Mouse (Mus musculus) neural tube, embryonic 11.5 days (tissue): Measurements from ENCODE around the gene Gm2696. TPM values are rescaled to one million over a fixed set of nuclear protein-coding genes. Genes with fewer than 3 reads are reported as not detected.
A peak's percentile ranks its signal among the peaks of the same experiment; 100 is the strongest.
"Not testable (repeated sequence)": the region's sequence is repeated elsewhere in the genome, so short reads cannot be mapped to it uniquely, and the experiment has no call there.

Source experiments
- ATAC-seq: fragments of 200-750 bp; cut with Nextera tagmentation; 2 replicates; pipeline ENCODE4 v1.8.0; 2017; ENCODE audit warnings: moderate number of reproducible peaks, mild to moderate bottlenecking, moderate TSS enrichment, moderate library complexity; ENCODE audit not compliant: insufficient read depth, low FRiP score, low TSS enrichment
- DNase-seq: peaks from one replicate; pipeline ENCODE4 v3.0.0-alpha.2; 2015; ENCODE audit warnings: low spot score
- H3K27ac ChIP-seq: fragments of 300-500 bp; sonication (generic); 2 replicates; pipeline ENCODE4 v1.5.1; 2014; ENCODE audit warnings: low read depth, mild to moderate bottlenecking, low read length
- H3K27me3 ChIP-seq: fragments of 300-500 bp; sonication (generic); 2 replicates; pipeline ENCODE4 v1.6.1; 2014; ENCODE audit warnings: mild to moderate bottlenecking, low read length, mixed read lengths; ENCODE audit not compliant: control insufficient read depth, insufficient read depth
- H3K36me3 ChIP-seq: fragments of 300-500 bp; sonication (generic); 2 replicates; pipeline ENCODE4 v1.6.1; 2014; ENCODE audit warnings: mild to moderate bottlenecking, low read length, moderate library complexity, mixed read lengths; ENCODE audit not compliant: control insufficient read depth, insufficient read depth
- H3K4me1 ChIP-seq: fragments of 300-500 bp; sonication (generic); 2 replicates; pipeline ENCODE4 v1.6.1; 2014; ENCODE audit warnings: low read length, mixed read lengths; ENCODE audit not compliant: control insufficient read depth, insufficient read depth
- H3K4me2 ChIP-seq: fragments of 300-500 bp; sonication (generic); 2 replicates; pipeline ENCODE4 v1.6.1; 2014; ENCODE audit warnings: low read depth, mild to moderate bottlenecking, moderate library complexity
- H3K4me3 ChIP-seq: fragments of 300-500 bp; sonication (generic); 2 replicates; pipeline ENCODE4 v1.5.1; 2014; ENCODE audit warnings: low read depth, low read length
- H3K9ac ChIP-seq: fragments of 300-500 bp; sonication (generic); 2 replicates; pipeline ENCODE4 v1.6.1; 2014; ENCODE audit warnings: mild to moderate bottlenecking, low read length
- H3K9me3 ChIP-seq: fragments of 300-500 bp; sonication (generic); 2 replicates; pipeline ENCODE4 v1.6.1; 2016; ENCODE audit warnings: low read length; ENCODE audit not compliant: control insufficient read depth
- WGBS: fragments of 180-500 bp; shearing (Covaris S2); extraction: QIAGEN DNeasy Blood & Tissue Kit; methylation state at CpG from one replicate; pipeline ENCODE4 v1.1.7; 2014; 5-methylcytosine and 5-hydroxymethylcytosine counted together
- polyA plus RNA-seq: library from polyadenylated mRNA; unstranded; fragments of >200 nt; fragmentation: Nextera tagmentation; extraction: Ambion mirVana; gene quantifications from 2 replicates; pipeline ENCODE4 v1.2.1, GENCODE M21; 2014

Gene Gm2696
- polyA plus RNA-seq, 1 experiment from 2014 or later: not detected

GRCm38 (mm10) chr10:77794976-77795375 lies 19.5 kb upstream of the Gm2696 start, which contains the start of gene Gm9639:
Gene Gm9639, minus strand, starts transcription at chr10:77795076.
- Histone ChIP-seq H3K4me3 (no peak within 1 kb of the TSS), H3K4me1 (peaks cover 2% of the 10 kb centered on the region; the same call in 1 of the 2 replicates), H3K36me3 (no peaks in the 10 kb centered on the region), H3K9me3 (no peaks in the 10 kb centered on the region), H3K27ac (no peak within 1 kb of the TSS), H3K4me2 (no peak within 1 kb of the TSS), H3K9ac (no peak within 1 kb of the TSS), H3K27me3 (no peaks in the 10 kb centered on the region)
- DNase-seq (no peak), ATAC-seq (no peak)
- 44% methylated on average over 2 of the region's 2 CpGs for WGBS

DNA sequence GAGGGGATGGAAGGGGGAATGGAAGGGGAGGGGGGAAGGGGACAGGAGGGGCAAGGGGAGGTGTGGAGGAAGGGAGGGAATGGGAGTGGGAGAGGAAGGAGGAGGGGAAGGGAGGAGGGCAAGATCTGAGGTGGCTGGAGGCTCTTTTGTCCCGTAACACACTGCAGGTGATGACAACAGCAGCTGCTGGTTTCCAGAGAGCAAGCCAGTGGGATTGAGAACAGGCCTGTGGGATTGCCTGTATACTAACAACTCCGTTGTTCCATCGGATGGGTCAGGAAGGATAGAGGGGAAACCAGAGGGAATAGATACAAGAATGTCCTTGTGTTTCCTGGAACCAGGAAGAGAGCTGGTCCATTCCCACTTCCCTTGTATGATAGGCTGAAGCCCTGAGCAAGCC lies 16.8 kb upstream of the Gm2696 start:
- Histone ChIP-seq H3K4me3 (no peak overlapping the region), H3K9ac (no peak overlapping the region), H3K4me2 (no peak overlapping the region), H3K9me3 (no peaks in the 10 kb centered on the region), H3K4me1 (peaks cover 2% of the 10 kb centered on the region; the same call in 1 of the 2 replicates), H3K36me3 (no peaks in the 10 kb centered on the region), H3K27ac (0 out of 2 replicates have a peak overlapping the region, but pooled peaks have one; percentile 8), H3K27me3 (no peaks in the 10 kb centered on the region)
- DNase-seq: peak; percentile 25
- 18% methylated on average over 3 of the region's 3 CpGs for WGBS
- ATAC-seq: no peak

GRCm38 (mm10) chr10:77798164-77798920 lies 16.1 kb upstream of the Gm2696 start:
- not testable (repeated sequence) for H3K4me1 ChIP-seq, H3K9me3 ChIP-seq, H3K36me3 ChIP-seq, DNase-seq, H3K4me3 ChIP-seq, H3K4me2 ChIP-seq, ATAC-seq, H3K27me3 ChIP-seq, H3K9ac ChIP-seq
- H3K27ac ChIP-seq: 0 out of 2 replicates have a peak overlapping the region, but pooled peaks have one; percentile 8
- WGBS: 42% methylated on average over 2 of the region's 3 CpGs

DNA sequence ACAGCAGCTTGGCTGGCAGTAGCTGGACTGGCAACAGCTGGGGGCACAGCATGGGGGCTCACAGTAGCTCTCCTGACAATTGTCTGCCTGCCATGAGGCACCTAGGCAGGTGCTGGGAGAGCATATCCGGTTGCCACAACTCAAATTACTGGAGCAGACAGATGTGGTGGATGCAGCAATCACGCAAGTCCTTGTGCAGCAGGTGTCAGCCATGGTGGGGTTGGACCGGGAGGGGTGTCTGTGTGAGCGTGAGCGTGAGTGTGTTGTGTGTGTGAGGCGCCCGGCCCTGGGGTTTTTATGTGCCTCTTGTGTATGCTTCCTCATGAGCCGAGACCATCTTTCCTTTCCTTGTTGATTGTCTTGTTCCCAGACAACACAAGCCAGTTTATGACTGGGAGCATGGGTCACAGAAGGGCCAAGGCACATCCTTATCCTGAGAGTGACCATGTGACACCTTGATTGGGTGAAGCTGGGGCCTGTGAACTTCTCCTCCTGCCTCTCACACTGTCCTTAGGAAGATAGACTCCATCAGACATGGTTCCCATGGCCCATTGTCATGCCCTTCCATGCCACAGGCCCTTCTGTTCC lies 15.5 kb upstream of the Gm2696 start, which contains the start of gene Gm19668:
TSS of gene Gm19668 (minus strand) at position 213 of the 588 bp plus-strand sequence.
- Histone ChIP-seq H3K27me3 (no peaks in the 10 kb centered on the region), H3K4me3 (no peak within 1 kb of the TSS), H3K4me1 (peaks cover 2% of the 10 kb centered on the region; the same call in 1 of the 2 replicates), H3K27ac (0 out of 2 replicates have a peak within 1 kb of the TSS, but pooled peaks have one; percentile 8), H3K4me2 (no peak within 1 kb of the TSS), H3K9ac (no peak within 1 kb of the TSS), H3K36me3 (no peaks in the 10 kb centered on the region), H3K9me3 (no peaks in the 10 kb centered on the region)
- ATAC-seq (no peak; the same call in 1 of the 2 replicates), DNase-seq (no peak)
- 46% methylated on average over 8 of the region's 8 CpGs for WGBS

DNA sequence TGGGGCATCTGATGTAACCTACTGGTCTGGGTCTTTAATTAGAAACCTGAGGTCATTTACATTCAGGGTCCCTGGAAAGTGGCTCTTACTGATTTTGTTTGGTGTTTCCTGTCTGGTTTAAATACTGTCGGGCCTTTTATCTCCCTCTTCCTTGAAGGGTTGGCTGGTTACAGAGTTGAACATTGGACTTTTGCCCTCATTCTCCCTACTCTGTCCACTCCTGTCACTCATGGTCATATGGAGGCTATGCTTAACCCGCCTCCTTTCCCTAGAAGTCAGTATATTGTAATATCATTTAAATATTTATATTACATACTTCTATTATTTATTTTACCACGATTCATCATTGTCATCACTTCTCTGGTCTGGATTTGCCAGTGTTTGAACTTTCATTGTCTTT lies 10.4 kb upstream of the Gm2696 start:
- Histone ChIP-seq H3K27ac (no peak overlapping the region), H3K9me3 (no peaks in the 10 kb centered on the region), H3K4me3 (no peak overlapping the region), H3K9ac (no peak overlapping the region), H3K4me2 (no peak overlapping the region), H3K4me1 (no peaks in the 10 kb centered on the region), H3K36me3 (no peaks in the 10 kb centered on the region), H3K27me3 (no peaks in the 10 kb centered on the region)
- DNase-seq (no peak), ATAC-seq (no peak)
- 89% methylated on average over 3 of the region's 3 CpGs for WGBS

DNA sequence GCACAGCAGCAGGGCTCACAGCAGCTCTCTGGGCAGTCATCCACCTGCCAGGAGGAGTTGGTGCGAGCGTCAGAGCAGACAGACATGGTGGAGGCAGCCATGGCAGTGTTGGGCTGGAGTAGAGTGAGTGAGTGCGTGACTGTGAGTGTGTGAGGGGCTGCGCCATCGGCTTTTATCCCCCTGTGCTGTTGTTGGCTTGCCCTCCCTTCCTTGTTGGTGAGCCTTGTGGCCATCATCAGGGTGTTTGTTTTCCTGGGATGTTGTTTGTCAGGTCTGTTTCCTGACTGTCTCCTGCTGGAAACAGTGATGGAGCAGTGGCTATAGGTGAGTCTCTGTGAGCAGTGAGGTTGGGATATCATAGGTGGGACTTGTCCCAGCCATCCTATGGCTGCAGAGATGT lies 2.7 kb upstream of the Gm2696 start, which contains the start of gene Gm9507:
TSS of gene Gm9507 (minus strand) at position 101 of the 400 bp plus-strand sequence.
- 73% methylated on average over 5 of the region's 5 CpGs for WGBS
- Histone ChIP-seq H3K27me3 (no peaks in the 10 kb centered on the region), H3K9me3 (no peaks in the 10 kb centered on the region), H3K4me2 (no peak within 1 kb of the TSS), H3K36me3 (no peaks in the 10 kb centered on the region), H3K27ac (no peak within 1 kb of the TSS), H3K4me3 (no peak within 1 kb of the TSS), H3K4me1 (no peaks in the 10 kb centered on the region), H3K9ac (no peak within 1 kb of the TSS)
- no peak for DNase-seq
- ATAC-seq: no peak

- Histone ChIP-seq H3K36me3 (no peaks in the 10 kb centered on the region), H3K4me1 (no peaks in the 10 kb centered on the region), H3K9ac (no peak overlapping the region), H3K4me2 (no peak overlapping the region), H3K27ac (no peak overlapping the region), H3K27me3 (no peaks in the 10 kb centered on the region), H3K4me3 (no peak overlapping the region), H3K9me3 (no peaks in the 10 kb centered on the region)
- 28% methylated on average over 5 of the region's 5 CpGs for WGBS
- ATAC-seq (no peak), DNase-seq (peak; percentile 35)
These were observed 1.0 kb downstream of the Gm2696 start for GRCm38 (mm10) chr10:77815514-77815913.

GRCm38 (mm10) chr10:77818523-77818922 lies 4.0 kb downstream of the Gm2696 start:
- H3K27ac ChIP-seq: no peak overlapping the region
- H3K36me3 ChIP-seq: no peaks in the 10 kb centered on the region
- no peaks in the 10 kb centered on the region for H3K4me1 ChIP-seq
- H3K9ac ChIP-seq: no peak overlapping the region
- WGBS: 95% methylated on average over 4 of the region's 4 CpGs
- no peak overlapping the region for H3K4me2 ChIP-seq
- H3K27me3 ChIP-seq: no peaks in the 10 kb centered on the region
- H3K4me3 ChIP-seq: no peak overlapping the region
- no peaks in the 10 kb centered on the region for H3K9me3 ChIP-seq
- DNase-seq (no peak), ATAC-seq (no peak)
